Mouse (Mus musculus) spleen, adult 10 weeks (tissue): Measurements from ENCODE around the gene Rsl24d1. TPM values are rescaled to one million over a fixed set of nuclear protein-coding genes. Genes with fewer than 3 reads are reported as not detected.

Experiments
- polyA plus RNA-seq: library from polyadenylated mRNA; stranded (reverse); fragments of 350-450 nt; fragmentation: Illumina TruSeq; extraction: RNeasy Lipid Tissue Mini Kit (QIAGEN cat#74804); gene quantifications from one replicate; pipeline ENCODE4 v1.2.3, GENCODE M21; 2015; ENCODE audit warnings: low replicate concordance; ENCODE audit not compliant: insufficient read depth

Gene Rsl24d1
- 77.2 TPM for polyA plus RNA-seq

DNA sequence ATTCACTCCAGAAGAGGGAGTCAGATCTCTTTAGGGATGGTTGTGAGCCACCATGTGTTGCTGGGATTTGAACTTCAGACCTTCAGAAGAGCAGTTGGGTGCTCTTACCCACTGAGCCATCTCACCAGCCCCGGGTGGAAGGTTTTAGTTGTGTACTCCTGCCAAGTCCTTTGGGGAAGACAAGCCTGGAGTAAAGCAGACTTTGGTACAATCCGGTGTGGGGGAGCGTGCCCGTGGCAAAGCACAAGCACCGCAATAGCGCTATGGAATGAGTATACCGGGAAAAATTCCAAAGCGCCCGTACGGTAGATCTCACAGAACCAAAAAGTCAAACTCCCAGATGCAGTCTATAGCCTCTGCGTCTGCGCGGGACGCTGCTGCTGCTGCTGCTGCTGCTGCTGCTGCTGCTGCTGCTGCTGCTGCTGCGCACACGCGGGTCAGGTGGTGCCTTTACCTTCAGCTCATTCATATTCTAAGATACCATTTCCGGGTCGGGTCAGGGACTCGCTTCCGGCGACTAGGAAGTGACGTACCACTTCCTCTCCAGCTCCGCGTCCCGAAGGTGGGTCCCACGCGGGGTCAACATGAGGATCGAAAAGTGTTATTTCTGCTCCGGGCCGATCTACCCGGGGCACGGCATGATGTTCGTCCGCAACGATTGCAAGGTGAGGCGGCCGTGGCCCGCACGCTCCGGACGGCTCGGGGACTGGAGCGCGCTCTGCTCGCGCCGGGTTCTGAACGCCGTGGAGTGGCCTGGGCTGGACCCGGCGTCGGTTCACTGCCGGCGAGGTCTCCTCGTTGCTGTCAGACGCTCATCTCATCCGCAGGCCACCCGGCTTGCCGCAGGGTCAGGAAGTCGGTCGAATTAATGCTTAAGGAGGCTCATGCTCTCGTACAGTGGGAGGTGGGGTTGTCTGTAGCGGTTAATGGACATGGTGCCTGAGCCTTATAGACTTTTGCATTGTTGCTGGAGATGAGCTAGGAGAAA lies at the start of gene Rsl24d1:
Rsl24d1 (plus strand) TSS at position 508 of the 988 bp plus-strand sequence.

GRCm38 (mm10) chr9:73101536-73101935 lies 11.7 kb upstream of the Rsl24d1 start, which contains the start of gene Khdc3:
Gene Khdc3, plus strand, starts transcription at chr9:73101836.

GRCm38 (mm10) chr9:73102181-73102580 lies 11.0 kb upstream of the Rsl24d1 start, which contains the start of gene Gm20509:
Gene Gm20509, plus strand, starts transcription at chr9:73102470.

Other genes with a start within 250 kb of the Rsl24d1 start
- 1.3 TPM for gene Pygo1, start 187.8 kb upstream of the Rsl24d1 start, polyA plus RNA-seq
- gene Dyx1c1, start 154.6 kb upstream of the Rsl24d1 start, polyA plus RNA-seq: 1.9 TPM
- gene Gm44503, start 154.6 kb upstream of the Rsl24d1 start, polyA plus RNA-seq: not detected
- 7.8 TPM for gene Ccpg1os, start 128.0 kb upstream of the Rsl24d1 start, polyA plus RNA-seq
- gene Ccpg1, start 128.0 kb upstream of the Rsl24d1 start, polyA plus RNA-seq: 77.0 TPM
- 15.8 TPM for gene Pigb, start 73.0 kb upstream of the Rsl24d1 start, polyA plus RNA-seq
- 30.8 TPM for gene Rab27a, start 68.6 kb upstream of the Rsl24d1 start, polyA plus RNA-seq
- gene Khdc3, start 11.6 kb upstream of the Rsl24d1 start, polyA plus RNA-seq: 1.3 TPM
- gene Gm20509, start 11.0 kb upstream of the Rsl24d1 start, polyA plus RNA-seq: not detected